Mouse (Mus musculus) right cerebral cortex, postnatal 25 days (tissue): ENCODE data around the gene H2afy.
"Not testable (repeated sequence)": the region's sequence is repeated elsewhere in the genome, so short reads cannot be mapped to it uniquely, and the experiment has no call there.

Source experiments
- DNase-seq: peaks from one replicate; pipeline ENCODE4 v3.0.0; 2022

The H2afy gene

GRCm38 (mm10) chr13:56068517-56068916 is 67.6 kb downstream of the H2afy start:
- no peak for DNase-seq

DNA sequence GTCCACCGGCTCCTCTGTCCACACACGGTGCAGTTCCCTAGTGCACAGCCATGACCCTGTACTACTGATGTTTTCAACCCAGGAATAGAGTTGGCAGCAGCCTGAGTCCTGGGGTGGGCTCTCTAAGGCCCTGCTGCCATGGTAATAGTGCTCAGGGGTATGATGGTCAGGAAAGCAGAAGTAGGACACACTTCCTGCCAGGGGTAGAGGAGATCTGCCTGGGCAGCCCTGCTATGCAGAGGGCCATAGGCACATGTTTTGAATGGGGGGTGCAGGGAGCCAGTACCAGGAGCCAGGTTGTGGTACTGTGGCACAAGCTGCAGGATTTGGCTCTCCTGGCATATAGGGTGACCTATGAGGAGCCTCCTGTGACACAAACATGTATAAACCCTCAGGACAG is 69.3 kb downstream of the H2afy start:
- no peak for DNase-seq

DNA sequence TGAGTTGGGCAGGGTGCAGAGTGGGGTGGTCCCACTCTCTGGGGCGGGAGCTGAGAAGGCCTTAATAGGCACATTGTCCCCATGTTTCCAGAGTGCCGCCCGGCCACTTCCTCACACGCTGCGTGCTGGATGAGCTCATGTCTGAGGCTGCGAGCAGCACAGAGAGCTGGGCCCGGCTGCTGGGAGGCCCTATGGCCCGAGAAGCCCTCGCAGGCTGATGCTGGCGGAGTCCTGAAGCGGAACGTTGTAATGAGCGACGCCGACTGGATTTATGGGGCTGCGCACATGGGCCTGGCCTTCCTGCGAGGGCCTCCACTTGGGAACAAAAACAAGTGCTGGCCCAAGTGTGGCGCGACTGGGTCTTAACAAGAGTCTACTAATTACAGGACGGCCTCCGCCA is 70.0 kb downstream of the H2afy start:
- DNase-seq, result no peak

- DNase-seq, result peak; percentile 22
Observed at GRCm38 (mm10) chr13:56057761-56058160, 78.4 kb downstream of the H2afy start.

DNA sequence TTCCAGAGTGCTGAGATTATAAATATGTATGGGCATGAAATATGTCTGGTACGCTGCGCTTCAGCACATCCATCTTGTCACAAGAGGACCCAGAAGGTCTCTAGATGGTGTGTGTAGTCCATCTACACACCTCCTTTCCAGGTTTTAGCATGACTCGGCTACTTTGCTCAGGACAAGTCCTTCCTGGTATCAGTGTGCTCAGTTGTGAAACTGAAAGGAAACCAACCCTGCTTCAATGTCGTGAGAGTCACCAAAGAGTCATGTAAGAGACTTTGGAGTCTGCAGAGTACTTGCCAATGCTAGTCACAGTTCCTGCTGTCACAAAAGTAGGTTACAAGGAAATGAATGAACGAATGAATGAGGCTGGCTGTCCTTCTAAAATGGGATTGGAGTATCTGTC is 80.4 kb downstream of the H2afy start:
- DNase-seq, result no peak

- no peak for DNase-seq
Observed at GRCm38 (mm10) chr13:56054089-56054488, 82.1 kb downstream of the H2afy start.

GRCm38 (mm10) chr13:56052781-56053180 is 83.4 kb downstream of the H2afy start:
- no peak for DNase-seq

DNA sequence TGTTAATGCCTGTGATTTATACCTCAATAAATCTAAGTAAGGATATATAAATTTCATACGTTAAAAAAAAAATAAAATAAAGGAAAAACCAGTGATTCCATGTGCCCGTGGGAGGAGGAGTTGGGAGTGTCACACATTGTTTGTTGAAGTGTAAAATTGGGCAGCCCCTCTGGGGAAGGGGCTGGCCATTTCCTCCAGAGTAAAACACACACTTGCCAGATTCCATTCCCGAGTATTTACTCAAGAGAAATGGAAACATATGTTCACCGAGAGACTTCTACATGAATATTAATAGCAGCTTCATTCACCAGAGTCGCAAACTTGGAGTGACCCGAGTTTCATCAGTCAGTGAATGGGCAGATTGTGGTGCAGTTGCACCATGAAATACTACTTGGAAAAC is 85.9 kb downstream of the H2afy start:
- DNase-seq, result no peak

- DNase-seq, result no peak
Observed at GRCm38 (mm10) chr13:56042221-56042620, 93.9 kb downstream of the H2afy start.

- no peak for DNase-seq
Observed at GRCm38 (mm10) chr13:56040621-56041020, 95.5 kb downstream of the H2afy start.

- no peak for DNase-seq
Observed at GRCm38 (mm10) chr13:56039610-56040371, 96.4 kb downstream of the H2afy start.

GRCm38 (mm10) chr13:56029006-56029405 is 107.2 kb downstream of the H2afy start:
- no peak for DNase-seq

GRCm38 (mm10) chr13:56027996-56028395 is 108.2 kb downstream of the H2afy start:
- not testable (repeated sequence) for DNase-seq

GRCm38 (mm10) chr13:56026623-56027022 is 109.5 kb downstream of the H2afy start:
- DNase-seq, result no peak

DNA sequence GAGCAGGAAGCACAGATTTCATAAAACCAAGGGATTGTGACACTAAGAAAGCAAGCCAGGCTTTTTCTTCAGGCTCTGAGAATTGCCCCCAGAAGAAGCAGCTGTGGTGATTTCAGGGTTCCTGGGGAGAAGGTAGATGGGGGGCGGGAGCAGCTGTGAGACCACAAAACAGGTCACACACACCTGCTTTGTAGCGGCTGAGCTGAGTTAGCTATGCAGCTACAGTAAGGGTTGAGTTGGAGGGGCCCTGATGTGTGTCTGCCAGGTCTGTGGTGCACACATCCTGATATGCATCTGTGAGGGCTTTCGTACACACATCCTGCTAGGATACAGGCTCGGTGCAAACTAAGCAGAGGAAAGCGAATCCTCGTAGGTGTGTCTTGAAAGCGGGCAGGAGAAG is 110.1 kb downstream of the H2afy start:
- no peak for DNase-seq

- DNase-seq, result no peak
Observed at GRCm38 (mm10) chr13:56025027-56025410, 111.1 kb downstream of the H2afy start.

GRCm38 (mm10) chr13:56024410-56025026 is 111.6 kb downstream of the H2afy start:
- DNase-seq, result no peak
